Mouse (Mus musculus) urinary bladder, postnatal 36 days (tissue): ENCODE measurements at regions not wholly inside any gene's neighbourhood (a gene's known extent, or its start where the extent isn't known, plus 50 kb on each side); places are given as distances from the start of the nearest gene placed in this dataset.

Source experiments
- DNase-seq, 2 experiments: peaks; one replicate each; pipeline ENCODE4 v3.0.0; 2022; ENCODE audit warnings: low spot score in 2 of 2, mixed read lengths in 1 of 2

GRCm38 (mm10) chr12:107759291-107759690, 244.1 kb downstream of the Bcl11b start:
- DNase-seq = no peak

GRCm38 (mm10) chr12:107759911-107760310, 243.5 kb downstream of the Bcl11b start:
- DNase-seq = no peak

- no peak for DNase-seq
Measured at GRCm38 (mm10) chr12:107762140-107762539, 241.3 kb downstream of the Bcl11b start.

GRCm38 (mm10) chr12:107769801-107770515, 233.4 kb downstream of the Bcl11b start:
- DNase-seq = no peak

GRCm38 (mm10) chr12:107770516-107770836, 232.9 kb downstream of the Bcl11b start:
- DNase-seq = no peak

- DNase-seq = no peak
Measured at GRCm38 (mm10) chr12:107771325-107771724, 232.1 kb downstream of the Bcl11b start.

- no peak for DNase-seq
Measured at GRCm38 (mm10) chr12:107771809-107772208, 231.6 kb downstream of the Bcl11b start.

- DNase-seq = no peak
Measured at GRCm38 (mm10) chr12:107778046-107778445, 225.4 kb downstream of the Bcl11b start.

- DNase-seq = no peak
Measured at GRCm38 (mm10) chr12:107779306-107780057, 223.9 kb downstream of the Bcl11b start.

GRCm38 (mm10) chr12:107782147-107782546, 221.3 kb downstream of the Bcl11b start:
- no peak for DNase-seq

- no peak for DNase-seq
Measured at GRCm38 (mm10) chr12:107783831-107784230, 219.6 kb downstream of the Bcl11b start.

GRCm38 (mm10) chr12:107789818-107790217, 213.6 kb downstream of the Bcl11b start:
- DNase-seq = no peak

GRCm38 (mm10) chr12:107800296-107800695, 203.1 kb downstream of the Bcl11b start:
- no peak for DNase-seq

GRCm38 (mm10) chr12:107807634-107808033, 195.8 kb downstream of the Bcl11b start:
- DNase-seq = peak; percentile 9 to 10

GRCm38 (mm10) chr12:107808158-107808715, 195.2 kb downstream of the Bcl11b start:
- no peak for DNase-seq

GRCm38 (mm10) chr12:107811231-107811630, 192.2 kb downstream of the Bcl11b start:
- no peak for DNase-seq

GRCm38 (mm10) chr12:107812549-107813335, 190.7 kb downstream of the Bcl11b start:
- DNase-seq = no peak

- no peak for DNase-seq
Measured at GRCm38 (mm10) chr12:107814926-107815325, 188.5 kb downstream of the Bcl11b start.

GRCm38 (mm10) chr12:107823768-107824394, 179.5 kb downstream of the Bcl11b start:
- DNase-seq = no peak

GRCm38 (mm10) chr12:107825921-107826320, 177.5 kb downstream of the Bcl11b start:
- DNase-seq = no peak

GRCm38 (mm10) chr12:107831400-107832128, 171.8 kb downstream of the Bcl11b start:
- no peak for DNase-seq
